Mouse (Mus musculus) splenic B cell, adult 2 months (primary cell): ENCODE measurements around the gene Adap1.

ENCODE experiments used
- DNase-seq: peaks from one replicate; pipeline ENCODE4 v3.0.0-alpha.2; 2011; ENCODE audit warnings: low read depth, low spot score
- H3K27me3 ChIP-seq: 2 replicates; pipeline ENCODE4 v1.6.1; 2012; ENCODE audit warnings: mild to moderate bottlenecking, low read length, moderate library complexity, mixed read lengths; ENCODE audit not compliant: control insufficient read depth, poor library complexity, insufficient read depth, severe bottlenecking
- H3K36me3 ChIP-seq: 2 replicates; pipeline ENCODE4 v1.6.1; 2012; ENCODE audit warnings: mild to moderate bottlenecking, low read length, moderate library complexity, mixed read lengths; ENCODE audit not compliant: control insufficient read depth, poor library complexity, insufficient read depth, severe bottlenecking

Adap1 gene

DNA sequence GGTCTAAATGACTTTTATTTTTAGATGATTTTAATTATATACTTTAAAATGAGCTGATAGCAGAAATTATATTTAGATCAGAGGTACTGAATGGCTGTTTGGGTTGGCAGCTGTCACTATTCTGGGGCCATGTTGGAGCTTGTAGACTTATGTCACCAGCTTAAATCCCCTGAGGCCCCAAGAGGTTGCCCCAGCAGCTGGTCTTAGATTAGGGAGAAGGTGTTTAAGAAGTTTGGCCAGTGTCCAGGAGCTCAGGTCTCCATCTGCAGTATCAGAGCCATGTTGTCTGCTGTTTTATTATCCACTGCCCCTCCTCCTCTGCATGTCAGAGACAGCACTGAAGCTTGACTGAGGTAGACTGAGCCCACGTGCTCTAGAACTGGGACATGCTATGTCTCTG, 82.0 kb downstream of the Adap1 start:
- no peak for DNase-seq
- peaks cover 4% of the 10 kb centered on the region for H3K36me3 ChIP-seq
- H3K27me3 ChIP-seq: no peaks in the 10 kb centered on the region

DNA sequence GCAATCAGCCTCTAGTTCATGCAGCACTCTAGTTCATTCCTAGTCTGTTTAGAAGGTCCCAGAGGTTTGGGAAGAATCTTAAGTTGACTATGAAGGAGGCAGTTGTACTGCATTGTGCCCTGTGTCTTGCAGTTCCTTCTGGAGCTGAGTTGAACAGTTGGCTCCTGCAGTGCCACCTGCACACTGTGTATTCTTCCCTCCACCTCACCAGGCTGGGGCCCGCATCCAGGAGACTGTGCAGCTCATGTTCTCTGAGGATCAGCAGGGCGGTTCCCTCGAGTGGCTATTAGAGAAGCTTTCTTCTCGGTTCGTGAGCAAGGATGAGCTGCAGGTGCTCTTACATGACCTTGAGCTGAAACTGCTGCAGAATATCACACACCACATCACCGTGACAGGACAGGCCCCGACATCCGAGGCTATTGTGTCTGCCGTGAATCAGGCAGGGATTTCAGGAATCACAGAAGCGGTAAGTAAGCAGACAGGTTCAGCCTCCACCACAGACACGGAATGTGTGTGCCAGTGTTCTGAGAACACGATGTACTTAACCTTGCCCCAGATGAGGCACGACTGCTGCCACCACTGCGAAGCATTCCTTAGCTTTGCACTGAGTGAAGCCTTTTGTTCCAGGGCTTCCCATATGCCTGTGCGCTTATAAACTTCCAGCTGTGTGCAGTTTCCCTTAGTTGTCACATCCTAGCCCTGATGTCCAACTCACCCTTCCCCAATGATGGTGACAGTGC, 84.2 kb downstream of the Adap1 start:
- DNase-seq: no peak
- Histone ChIP-seq H3K27me3 (no peaks in the 10 kb centered on the region), H3K36me3 (peaks cover 5% of the 10 kb centered on the region)

DNA sequence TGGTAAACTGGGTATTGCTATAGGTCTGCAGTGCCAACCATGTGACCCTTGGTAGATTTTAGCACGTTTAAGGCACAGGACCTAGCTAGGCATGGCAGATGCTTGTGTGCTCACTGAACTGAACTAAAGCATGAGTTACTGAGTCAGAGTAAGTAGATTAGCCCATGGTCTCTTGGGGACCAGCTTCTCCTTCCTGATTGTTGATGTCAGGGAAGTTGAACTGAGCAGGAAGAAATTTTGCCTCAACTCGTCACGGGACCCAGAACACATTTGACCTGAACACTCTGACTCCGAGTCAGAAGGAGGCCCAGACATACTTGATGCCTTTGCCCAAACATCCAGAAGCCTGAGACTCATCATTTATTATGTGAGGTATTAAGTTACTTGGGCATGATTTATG, 88.0 kb downstream of the Adap1 start:
- no peak for DNase-seq
- no peaks in the 10 kb centered on the region for H3K27me3 ChIP-seq
- H3K36me3 ChIP-seq: peaks cover 7% of the 10 kb centered on the region

DNA sequence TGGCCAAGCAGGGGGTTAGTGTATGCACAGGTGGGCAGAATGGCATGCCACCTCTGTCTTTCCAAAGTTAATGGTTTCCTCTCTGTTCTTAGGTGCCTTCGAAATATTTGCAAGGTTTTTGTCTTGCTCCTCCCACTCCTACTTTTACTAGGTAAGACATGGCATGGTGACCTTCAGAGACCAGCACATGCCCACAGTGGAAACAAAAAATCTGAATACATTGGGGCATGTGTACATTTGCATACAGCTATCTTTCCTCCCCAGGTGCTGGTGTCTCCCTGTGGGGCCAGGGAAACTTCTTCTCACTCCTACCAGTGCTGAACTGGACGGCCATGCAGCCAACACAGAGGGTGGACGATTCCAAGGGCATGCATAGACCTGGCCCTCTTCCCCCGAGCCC, 91.0 kb downstream of the Adap1 start:
- Histone ChIP-seq H3K27me3 (no peaks in the 10 kb centered on the region), H3K36me3 (peaks cover 7% of the 10 kb centered on the region)

DNA sequence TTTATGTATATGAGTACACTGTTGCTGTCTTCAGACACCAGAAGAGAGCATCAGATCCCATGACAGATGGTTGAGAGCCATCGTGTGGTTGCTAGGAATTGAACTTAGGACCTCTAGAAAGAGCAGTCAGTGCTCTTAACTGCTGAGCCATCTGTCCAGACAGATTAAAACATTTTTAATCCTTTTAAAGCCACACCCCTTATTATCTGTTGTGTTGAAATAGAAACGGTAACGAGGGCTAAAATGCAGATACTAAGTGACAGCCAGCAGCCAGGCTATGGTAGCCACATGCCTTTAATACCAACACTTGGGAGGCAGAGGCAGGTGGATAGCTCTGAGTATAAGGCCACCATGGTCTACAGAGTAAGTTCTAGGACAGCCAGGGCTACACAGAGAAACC, 93.3 kb downstream of the Adap1 start:
- no peak for DNase-seq
- no peaks in the 10 kb centered on the region for H3K27me3 ChIP-seq
- H3K36me3 ChIP-seq: peaks cover 10% of the 10 kb centered on the region

More for the DNA sequence above, 91.0 kb downstream of the Adap1 start:
- DNase-seq: no peak

DNA sequence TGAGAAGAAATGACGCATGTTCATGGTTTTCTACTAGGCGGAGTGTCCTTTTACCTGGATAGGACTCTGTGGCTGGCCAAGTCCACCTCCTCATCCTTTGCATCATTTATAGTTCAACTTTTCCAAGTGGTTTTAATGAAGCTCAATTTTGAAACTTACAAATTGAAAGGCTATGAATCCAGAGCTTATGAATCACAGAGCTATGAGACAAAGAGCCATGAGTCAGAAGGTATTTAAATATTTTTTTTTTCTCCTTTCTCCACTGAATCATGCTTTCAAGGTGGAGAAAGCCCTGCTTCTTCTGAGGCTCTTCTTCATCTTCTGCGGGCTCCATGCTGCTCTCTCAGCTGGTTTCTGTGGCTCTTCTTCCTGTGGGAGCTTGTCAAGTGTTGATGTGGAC, 95.7 kb downstream of the Adap1 start:
- peaks cover 7% of the 10 kb centered on the region for H3K36me3 ChIP-seq
- DNase-seq: no peak
- no peaks in the 10 kb centered on the region for H3K27me3 ChIP-seq

DNA sequence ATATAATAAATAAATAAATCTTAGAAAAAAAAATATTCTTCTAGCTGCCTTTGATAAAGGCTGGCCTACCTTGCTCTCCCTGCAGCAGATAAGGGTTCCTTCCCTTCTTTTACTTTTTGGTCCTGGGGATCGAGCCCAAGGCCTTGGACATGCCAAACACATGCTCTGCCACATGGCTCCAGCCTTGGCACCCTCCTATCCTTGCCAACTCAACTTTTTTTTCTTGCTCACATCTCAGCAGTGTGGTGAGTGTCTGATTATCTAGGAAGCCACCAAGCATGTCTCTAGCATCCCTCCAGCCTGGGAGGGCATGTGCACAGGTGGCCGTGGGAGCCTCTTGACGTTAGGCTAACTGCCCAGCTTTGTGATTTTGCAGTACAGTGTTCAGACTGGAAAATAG, 97.1 kb downstream of the Adap1 start:
- Histone ChIP-seq H3K27me3 (no peaks in the 10 kb centered on the region), H3K36me3 (peaks cover 7% of the 10 kb centered on the region)
- DNase-seq: no peak

DNA sequence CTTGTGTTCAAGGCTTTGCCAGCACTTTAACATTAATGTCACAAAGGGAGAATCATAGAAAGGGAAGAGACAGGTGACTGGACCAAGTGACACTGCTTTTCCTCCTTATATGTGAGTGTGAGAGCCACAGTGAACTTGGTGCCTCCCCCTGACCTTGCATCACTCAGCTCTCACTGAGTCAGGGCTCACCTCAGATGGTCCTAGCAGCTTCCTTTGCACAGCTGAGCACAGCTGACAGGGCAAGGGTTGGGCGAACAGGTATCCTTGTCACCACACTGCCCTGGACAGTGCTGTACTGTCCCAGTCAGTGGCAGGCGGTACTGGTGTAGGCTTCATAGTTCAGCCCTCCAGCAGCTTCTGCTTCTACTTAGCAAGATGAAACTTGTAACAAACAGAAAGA, 97.8 kb downstream of the Adap1 start:
- DNase-seq: no peak
- H3K36me3 ChIP-seq: peaks cover 7% of the 10 kb centered on the region

DNA sequence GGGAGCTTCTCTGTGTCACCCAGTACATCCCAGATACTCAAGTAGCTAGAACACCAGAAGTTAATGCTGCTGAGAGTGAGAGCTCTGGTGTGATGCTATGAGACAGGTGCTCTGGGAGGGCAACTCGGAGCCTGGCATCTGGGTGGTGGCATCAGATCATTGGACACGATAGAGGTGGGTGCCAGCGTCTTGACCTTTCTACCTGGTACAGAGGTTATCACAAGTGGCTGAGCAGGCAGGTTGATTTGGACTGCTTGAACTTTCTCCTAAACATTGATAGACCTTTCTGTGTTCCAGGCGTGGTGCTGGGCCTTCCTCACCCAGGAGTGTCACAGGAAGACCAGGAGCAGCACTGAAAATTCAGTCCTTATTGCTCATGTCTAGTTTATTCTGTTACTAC, 98.2 kb downstream of the Adap1 start:
- Histone ChIP-seq H3K36me3 (peaks cover 7% of the 10 kb centered on the region), H3K27me3 (no peaks in the 10 kb centered on the region)
- DNase-seq: no peak

More for the DNA sequence above, 97.8 kb downstream of the Adap1 start:
- no peaks in the 10 kb centered on the region for H3K27me3 ChIP-seq

DNA sequence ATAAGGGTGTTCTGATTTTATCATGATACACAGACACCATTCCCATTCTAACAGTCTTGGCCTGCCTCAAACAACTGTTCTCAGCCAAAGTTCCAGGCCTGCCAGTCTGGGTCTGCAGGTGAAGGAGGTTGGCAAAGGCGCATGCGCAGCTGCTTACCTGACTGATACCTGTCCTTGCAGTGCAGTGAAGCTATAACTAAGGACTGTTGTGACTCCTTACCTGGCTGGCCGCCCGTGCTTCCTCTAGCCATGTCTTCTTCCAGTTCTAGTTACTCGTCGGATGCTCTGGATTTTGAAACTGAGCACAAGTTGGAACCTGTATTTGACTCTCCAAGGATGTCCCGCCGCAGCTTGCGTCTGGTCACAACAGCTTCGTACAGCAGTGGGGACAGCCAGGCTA, 102.1 kb downstream of the Adap1 start:
- DNase-seq: no peak
- Histone ChIP-seq H3K27me3 (no peaks in the 10 kb centered on the region), H3K36me3 (peaks cover 8% of the 10 kb centered on the region)
